Mouse (Mus musculus): ENCODE results near the gene Tbl3.
"Not testable (repeated sequence)": the region's sequence is repeated elsewhere in the genome, so short reads cannot be mapped to it uniquely, and the experiment has no call there.

Tbl3 gene

DNA sequence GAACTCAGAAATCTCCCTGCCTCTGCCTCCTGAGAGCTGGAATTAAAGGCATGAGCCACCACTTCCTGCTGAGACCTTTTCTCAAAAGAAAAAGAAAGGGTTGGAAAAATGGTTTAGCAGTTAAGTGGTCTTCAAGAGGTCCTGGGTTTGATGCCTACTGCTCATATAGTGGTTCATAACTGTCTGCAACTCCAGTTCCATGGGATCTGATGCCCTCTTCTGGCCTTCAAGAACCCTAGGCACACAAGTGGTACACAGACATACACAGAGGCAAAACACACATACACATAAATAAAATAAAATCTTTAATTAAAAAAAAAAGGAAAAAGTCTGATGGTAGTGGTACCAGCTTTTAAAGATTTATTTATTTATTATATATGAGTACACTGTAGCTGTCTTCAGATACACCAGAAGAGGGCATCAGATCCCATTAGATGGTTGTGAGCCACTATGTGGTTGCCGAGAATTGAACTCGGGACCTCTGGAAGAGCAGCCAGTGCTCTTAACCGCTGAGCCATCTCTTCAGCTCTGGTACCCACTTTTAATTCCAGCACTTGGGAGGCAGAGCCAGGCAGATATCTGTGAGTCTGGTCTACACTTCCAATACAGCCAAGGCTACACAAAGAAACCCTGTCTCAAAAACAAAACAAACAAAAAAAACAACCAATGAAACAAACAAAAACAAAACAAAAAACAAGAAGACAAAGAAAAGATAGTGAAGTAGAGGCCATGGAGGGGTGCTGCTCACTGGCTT, 18.4 kb upstream of the Tbl3 start:
- no peak for DNase-seq

GRCm38 (mm10) chr17:24724184-24724583, 16.7 kb upstream of the Tbl3 start, which contains the start of gene Ndufb10:
Gene Ndufb10, minus strand, starts transcription at chr17:24724478.
- DNase-seq: peak; percentile 89 to 98

GRCm38 (mm10) chr17:24723881-24724180, 16.4 kb upstream of the Tbl3 start:
- DNase-seq: no peak

DNA sequence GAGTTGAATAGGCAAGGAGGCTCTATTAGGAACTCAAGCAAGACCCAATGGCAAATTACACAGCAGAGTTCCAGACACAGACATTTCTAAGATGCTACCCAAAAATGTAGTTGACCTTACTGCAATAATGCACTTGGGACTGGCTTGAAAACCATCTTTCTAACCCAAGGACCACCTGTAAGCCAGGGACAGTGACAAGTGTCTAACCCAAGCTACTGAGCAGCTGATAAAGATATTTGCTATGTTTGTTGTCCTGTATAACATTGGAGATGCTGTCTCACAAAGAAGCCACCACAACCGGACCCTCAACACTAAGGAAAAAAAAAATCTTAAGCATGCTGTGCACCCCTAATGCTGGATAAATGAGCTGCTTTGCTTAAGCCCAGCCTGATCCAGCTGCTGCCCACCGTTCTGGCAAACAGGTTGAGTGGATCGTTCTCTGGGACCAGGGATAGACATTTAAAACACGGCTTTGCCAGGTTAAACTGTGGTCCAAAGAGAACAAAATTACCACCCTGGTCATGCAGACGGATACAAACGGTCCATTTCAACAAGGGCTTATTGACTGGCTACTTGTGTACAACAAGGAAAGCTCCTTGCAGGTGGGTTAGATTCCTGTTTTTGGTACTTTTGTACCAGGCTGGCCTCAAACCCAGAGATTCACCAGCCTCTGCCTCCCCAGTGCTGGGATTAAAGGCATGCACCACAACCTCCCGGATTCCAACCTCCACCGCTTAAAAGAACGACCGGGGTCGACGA, 15.8 kb upstream of the Tbl3 start:
- DNase-seq: no peak

- DNase-seq: no peak
Observed at GRCm38 (mm10) chr17:24722220-24722924, 14.9 kb upstream of the Tbl3 start.

DNA sequence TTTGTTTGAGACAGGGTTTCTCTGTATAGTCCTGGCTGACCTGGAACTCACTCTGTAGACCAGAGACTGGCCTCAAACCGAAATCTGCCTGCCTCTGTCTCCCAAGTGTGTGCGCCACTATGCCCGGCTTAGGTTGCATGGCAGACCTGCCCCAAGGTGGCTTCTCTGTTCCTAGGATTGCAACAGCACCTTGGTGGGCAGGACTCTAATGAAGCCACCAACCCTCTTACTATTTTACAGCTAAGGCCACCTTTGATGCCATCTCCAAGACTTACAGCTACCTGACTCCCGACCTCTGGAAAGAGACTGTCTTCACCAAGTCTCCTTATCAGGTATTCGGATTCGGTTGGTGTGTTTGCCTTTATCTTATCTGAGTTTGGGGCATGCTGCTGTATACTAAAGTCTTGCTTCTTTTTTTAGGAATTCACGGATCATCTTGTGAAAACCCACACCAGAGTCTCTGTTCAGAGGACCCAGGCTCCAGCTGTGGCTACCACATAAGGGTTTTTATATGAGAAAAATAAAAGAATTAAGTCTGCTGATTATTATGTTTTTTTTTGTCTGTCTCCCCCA, 14.0 kb upstream of the Tbl3 start:
- not testable (repeated sequence) for DNase-seq

DNA sequence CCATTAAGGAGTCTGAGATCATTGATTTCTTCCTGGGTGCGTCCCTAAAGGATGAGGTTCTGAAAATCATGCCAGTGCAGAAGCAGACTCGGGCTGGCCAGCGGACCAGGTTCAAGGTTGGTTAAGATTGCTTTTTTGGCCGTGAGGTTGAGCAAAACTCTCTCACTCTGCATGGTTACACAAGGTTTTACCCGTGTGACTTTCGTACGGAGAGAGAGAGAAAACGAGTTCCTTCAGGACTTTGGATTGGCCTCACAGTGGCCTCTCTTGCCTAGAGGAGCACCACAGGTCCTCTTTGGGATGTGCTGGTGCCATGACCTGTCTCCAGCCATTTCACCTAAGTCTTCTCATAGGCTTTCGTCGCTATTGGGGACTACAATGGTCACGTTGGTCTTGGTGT, 13.2 kb upstream of the Tbl3 start:
- DNase-seq: not testable (repeated sequence)

- DNase-seq: peak; percentile 96
Observed at GRCm38 (mm10) chr17:24719494-24720222, 12.2 kb upstream of the Tbl3 start.

DNA sequence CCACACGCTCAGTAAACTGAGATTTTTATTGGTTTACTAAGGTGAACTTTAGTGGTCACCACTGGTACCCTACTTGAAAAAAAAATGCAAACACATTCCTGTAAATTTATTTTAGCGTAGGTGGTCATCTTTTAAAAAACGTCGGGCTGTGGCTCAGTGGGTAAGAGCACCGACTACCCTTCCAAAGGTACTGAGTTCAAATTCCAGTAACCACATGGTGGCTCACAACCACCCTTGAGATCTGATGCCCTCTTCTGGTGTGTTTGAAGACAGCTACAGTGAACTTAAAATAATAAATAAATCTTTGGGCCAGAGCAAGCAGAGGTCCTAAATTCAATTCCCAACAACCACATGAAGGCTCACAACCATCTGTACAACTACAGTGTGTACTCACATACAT, 11.5 kb upstream of the Tbl3 start:
- not testable (repeated sequence) for DNase-seq

GRCm38 (mm10) chr17:24717943-24718342, 10.5 kb upstream of the Tbl3 start, which contains the start of the genes Rnf151 and Rps2:
Gene Rnf151, minus strand, starts transcription at chr17:24718063.
Gene Rps2, plus strand, starts transcription at chr17:24718116.
- DNase-seq: no peak

GRCm38 (mm10) chr17:24716166-24716682, 8.8 kb upstream of the Tbl3 start:
- no peak for DNase-seq

GRCm38 (mm10) chr17:24715556-24715955, 8.1 kb upstream of the Tbl3 start:
- DNase-seq: no peak

- DNase-seq: no peak
Observed at GRCm38 (mm10) chr17:24708646-24709045, 1.2 kb upstream of the Tbl3 start.

DNA sequence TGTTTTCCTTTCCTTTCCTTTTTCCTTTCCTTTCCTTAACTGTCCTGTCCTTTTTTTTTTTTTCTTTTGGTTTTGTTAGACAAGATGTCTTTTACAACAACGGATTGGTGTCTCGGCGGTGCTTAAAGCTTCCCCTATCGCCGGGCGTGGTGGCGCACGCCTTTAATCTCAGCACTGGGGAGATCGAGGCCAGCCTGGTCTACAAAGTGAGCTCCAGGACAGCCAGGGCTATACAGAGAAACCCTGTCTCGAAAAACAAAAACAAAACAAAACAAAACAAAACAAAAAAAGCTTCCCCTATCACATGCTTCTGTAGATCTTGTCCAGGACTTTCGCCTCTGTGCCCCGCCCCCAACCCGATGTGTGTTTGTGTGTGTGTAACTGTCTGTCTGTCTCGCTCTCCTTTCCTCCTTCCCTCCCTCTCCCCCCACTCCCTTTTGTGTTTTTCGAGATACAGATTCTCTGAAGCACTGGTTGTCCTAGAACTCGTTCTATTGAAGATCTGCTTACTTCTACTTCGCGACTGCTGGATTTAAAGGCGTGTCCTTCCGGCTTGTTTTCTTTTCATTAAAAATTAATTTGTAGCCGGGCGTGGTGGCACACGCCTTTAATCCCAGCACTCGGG, 453 bp upstream of the Tbl3 start:
- no peak for DNase-seq

DNA sequence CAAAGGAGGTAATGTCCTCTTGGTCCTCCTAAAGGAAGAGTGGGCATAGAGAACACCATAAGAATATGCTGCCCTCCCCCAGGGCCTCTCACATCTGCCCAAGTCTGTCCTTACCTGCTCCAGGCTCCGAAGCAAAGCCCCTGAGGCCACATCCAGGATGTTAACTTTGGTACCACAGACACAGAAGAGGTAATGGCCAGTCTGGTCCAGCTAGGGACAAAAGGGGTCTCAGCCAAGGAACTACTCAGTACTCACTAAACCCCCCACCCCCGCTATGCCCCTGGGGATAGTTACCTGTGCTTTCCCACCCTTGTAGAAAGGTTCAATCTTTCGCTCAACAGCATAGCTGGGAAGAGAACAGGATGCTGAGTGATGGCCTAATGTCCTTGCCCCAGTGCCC, 1.6 kb downstream of the Tbl3 start:
- DNase-seq: no peak

- no peak for DNase-seq
Observed at GRCm38 (mm10) chr17:24701251-24701650, 6.2 kb downstream of the Tbl3 start.

DNA sequence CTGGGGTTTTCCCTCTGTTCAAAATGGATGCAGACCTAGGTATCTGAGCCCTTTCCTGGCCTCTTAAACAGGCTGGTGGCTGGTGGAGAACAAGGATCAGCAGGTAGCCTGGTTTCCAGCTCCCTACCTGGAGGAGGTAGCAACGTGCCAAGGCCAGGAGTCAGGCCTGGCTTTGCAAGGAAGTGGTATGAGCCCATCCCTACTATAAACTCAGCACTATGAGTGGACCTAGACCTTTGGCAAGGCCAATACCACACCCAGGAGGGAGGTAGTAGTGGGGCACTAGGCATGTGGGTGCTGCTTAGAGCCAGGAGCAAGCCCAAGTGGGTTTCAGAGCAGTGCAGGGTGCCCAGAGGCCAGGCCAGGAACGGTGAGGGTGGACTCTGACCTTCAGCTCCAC, 8.0 kb downstream of the Tbl3 start:
- no peak for DNase-seq

DNA sequence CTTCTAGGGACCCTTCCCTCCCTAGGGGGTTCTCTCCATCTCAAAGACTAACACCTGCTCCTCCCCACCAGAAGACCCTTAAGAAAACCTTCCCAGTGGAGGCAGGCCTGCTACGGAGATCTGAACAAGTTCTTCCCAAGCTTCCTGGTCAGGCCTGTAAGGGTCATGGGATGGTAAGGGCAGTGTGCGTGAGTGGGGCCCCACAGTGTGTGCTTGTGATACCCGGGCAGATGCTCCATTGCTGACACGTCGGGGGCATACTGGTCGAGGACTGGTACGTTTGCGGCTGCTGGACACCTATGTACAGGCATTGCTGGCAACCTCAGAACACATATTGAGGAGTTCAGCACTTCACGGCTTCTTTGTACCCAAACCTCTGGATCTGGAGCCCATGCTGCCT, 8.7 kb downstream of the Tbl3 start:
- no peak for DNase-seq

DNA sequence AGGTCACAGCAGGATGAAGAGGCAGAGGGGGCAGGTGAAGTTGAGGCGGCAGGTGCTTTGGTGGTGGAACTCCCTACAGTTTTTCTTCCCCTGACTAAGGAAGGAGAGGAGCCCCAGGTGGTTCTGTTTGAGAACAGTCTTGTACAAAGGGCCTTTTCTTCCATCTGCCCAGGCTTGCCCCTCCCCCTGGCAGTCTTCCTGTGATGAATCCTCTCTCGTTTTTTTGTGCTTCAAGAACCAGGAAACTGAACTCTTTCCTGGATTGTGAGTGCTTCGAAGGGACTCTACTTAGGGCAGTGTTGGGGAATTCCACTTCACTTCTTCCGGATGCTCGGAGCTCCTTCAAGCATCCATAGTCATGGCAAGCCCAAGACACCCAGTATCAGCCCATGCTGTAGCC, 9.5 kb downstream of the Tbl3 start:
- no peak for DNase-seq

- peak; percentile 81 to 85 for DNase-seq
Observed at GRCm38 (mm10) chr17:24696011-24696697, 11.3 kb downstream of the Tbl3 start, which contains the start of the genes Gfer and Noxo1. Gene Gfer, minus strand, starts transcription at chr17:24696156. Gene Noxo1, plus strand, starts transcription at chr17:24696234.
